Mouse (Mus musculus) MEL (cell line): ENCODE data around the gene Top3b. TPM values are rescaled to one million over a fixed set of nuclear protein-coding genes. Genes with fewer than 3 reads are reported as not detected.

ENCODE experiments used
- DNase-seq: peaks from one replicate; pipeline ENCODE4 v3.0.0; 2011; ENCODE audit warnings: low read depth, low spot score
- H3K27ac ChIP-seq: 2 replicates; pipeline ENCODE4 v1.5.1; 2012; ENCODE audit warnings: low read depth, mild to moderate bottlenecking, control low read depth, low read length, moderate library complexity; ENCODE audit not compliant: control insufficient read depth
- H3K27me3 ChIP-seq, 2 experiments: fragments of 150-350 bp in 1 of 2; sonication (generic) in 1 of 2; 2 replicates each; pipeline ENCODE4 v1.6.1; 2012; ENCODE audit warnings: low read length in 2 of 2, mild to moderate bottlenecking in 2 of 2, improper control_type of control experiment in 1 of 2, moderate library complexity in 1 of 2; ENCODE audit not compliant: insufficient read depth in 2 of 2, control insufficient read depth in 1 of 2
- H3K36me3 ChIP-seq, 2 experiments: 2 replicates each; pipeline ENCODE4 v1.6.1; 2012 to 2014; ENCODE audit warnings: low read length in 2 of 2, improper control_type of control experiment in 1 of 2, inconsistent platforms in 1 of 2, mild to moderate bottlenecking in 1 of 2; ENCODE audit not compliant: insufficient read depth in 2 of 2, control insufficient read depth in 1 of 2
- H3K4me1 ChIP-seq, 2 experiments: fragments of 150-350 bp in 1 of 2; sonication (generic) in 1 of 2; 2 replicates each; pipeline ENCODE4 v1.6.1; 2012; ENCODE audit warnings: low read length in 2 of 2, improper control_type of control experiment in 1 of 2, mild to moderate bottlenecking in 1 of 2; ENCODE audit not compliant: insufficient read depth in 2 of 2, control insufficient read depth in 1 of 2
- H3K4me3 ChIP-seq, 2 experiments: fragments of 150-350 bp in 1 of 2; sonication (generic) in 1 of 2; 2 replicates each; pipeline ENCODE4 v1.5.1; 2012; ENCODE audit warnings: low read depth in 2 of 2, low read length in 2 of 2, mild to moderate bottlenecking in 2 of 2, moderate library complexity in 2 of 2, control low read depth in 1 of 2, improper control_type of control experiment in 1 of 2; ENCODE audit not compliant: control insufficient read depth in 1 of 2, insufficient read depth in 1 of 2
- H3K79me2 ChIP-seq: 2 replicates; pipeline ENCODE4 v1.6.1; 2012; ENCODE audit warnings: mild to moderate bottlenecking, low read length, moderate library complexity; ENCODE audit not compliant: control insufficient read depth, poor library complexity, insufficient read depth
- H3K9ac ChIP-seq: 2 replicates; pipeline ENCODE4 v1.6.1; 2012; ENCODE audit warnings: low read depth, mild to moderate bottlenecking, control low read depth, low read length, moderate library complexity; ENCODE audit not compliant: control insufficient read depth, poor library complexity, severe bottlenecking
- H3K9me3 ChIP-seq: fragments of 150-350 bp; sonication (generic); replicated peaks from 2 replicates; pipeline ENCODE4 v1.6.1; 2012; ENCODE audit warnings: mild to moderate bottlenecking, low read length, improper control_type of control experiment, moderate library complexity; ENCODE audit not compliant: insufficient read depth
- BHLHE40 ChIP-seq: IDR thresholded peaks from 2 replicates; pipeline ENCODE4 v1.6.1; 2012; ENCODE audit warnings: low read depth, mild to moderate bottlenecking, inconsistent platforms, low read length, improper control_type of control experiment, borderline replicate concordance
- CHD1 ChIP-seq: IDR thresholded peaks from 2 replicates; pipeline ENCODE4 v1.6.1; 2012; ENCODE audit warnings: low read depth, mild to moderate bottlenecking, inconsistent platforms, low read length, improper control_type of control experiment
- CHD2 ChIP-seq: IDR thresholded peaks from 2 replicates; pipeline ENCODE4 v1.6.1; 2011; ENCODE audit warnings: low read length, improper control_type of control experiment
- E2F4 ChIP-seq: IDR thresholded peaks from 2 replicates; pipeline ENCODE4 v1.6.1; 2011; ENCODE audit warnings: low read depth, low read length, improper control_type of control experiment, borderline replicate concordance
- EP300 ChIP-seq, 2 experiments: IDR thresholded peaks; 2 replicates each; pipeline ENCODE4 v1.6.1; 2011; ENCODE audit warnings: improper control_type of control experiment in 2 of 2, low read length in 2 of 2, low read depth in 1 of 2, mild to moderate bottlenecking in 1 of 2
- ETS1 ChIP-seq: IDR thresholded peaks from 2 replicates; pipeline ENCODE4 v1.6.1; 2012; ENCODE audit warnings: low read depth, mild to moderate bottlenecking, inconsistent platforms, low read length, improper control_type of control experiment, moderate library complexity
- HCFC1 ChIP-seq: IDR thresholded peaks from 2 replicates; pipeline ENCODE4 v1.6.1; 2012; ENCODE audit warnings: low read depth, mild to moderate bottlenecking, inconsistent platforms, low read length, improper control_type of control experiment, moderate library complexity
- JUND ChIP-seq: IDR thresholded peaks from 2 replicates; pipeline ENCODE4 v1.6.1; 2011; ENCODE audit warnings: low read depth, mild to moderate bottlenecking, improper control_type of control experiment, low read length
- MXI1 ChIP-seq: IDR thresholded peaks from 2 replicates; pipeline ENCODE4 v1.6.1; 2011; ENCODE audit warnings: mild to moderate bottlenecking, low read depth, low read length, improper control_type of control experiment
- MYB ChIP-seq: IDR thresholded peaks from 2 replicates; pipeline ENCODE4 v1.6.1; 2011; ENCODE audit warnings: mild to moderate bottlenecking, low read depth, low read length, improper control_type of control experiment
- MYC ChIP-seq: IDR thresholded peaks from 2 replicates; pipeline ENCODE4 v1.6.1; 2011; ENCODE audit warnings: low read depth, mild to moderate bottlenecking, low read length, improper control_type of control experiment, moderate library complexity
- POLR2A ChIP-seq, 2 experiments: IDR thresholded peaks; 2 replicates each; pipeline ENCODE4 v1.6.1; 2011 to 2012; ENCODE audit warnings: low read length in 2 of 2, mild to moderate bottlenecking in 2 of 2, control low read depth in 1 of 2, improper control_type of control experiment in 1 of 2, low read depth in 1 of 2, moderate library complexity in 1 of 2; ENCODE audit not compliant: control insufficient read depth in 1 of 2, insufficient read depth in 1 of 2, poor library complexity in 1 of 2
- POLR2AphosphoS2 ChIP-seq: IDR thresholded peaks from 2 replicates; pipeline ENCODE4 v1.6.1; 2011; ENCODE audit warnings: low read length, improper control_type of control experiment
- POLR2AphosphoS5 ChIP-seq: IDR thresholded peaks from 2 replicates; pipeline ENCODE4 v1.6.1; 2012; ENCODE audit warnings: low read depth, borderline replicate concordance, mild to moderate bottlenecking, inconsistent platforms, low read length, moderate library complexity, mixed read lengths
- RCOR1 ChIP-seq: IDR thresholded peaks from 2 replicates; pipeline ENCODE4 v1.6.1; 2012; ENCODE audit warnings: low read depth, mild to moderate bottlenecking, inconsistent platforms, low read length, improper control_type of control experiment
- TBP ChIP-seq: IDR thresholded peaks from 2 replicates; pipeline ENCODE4 v1.8.0; 2011; ENCODE audit warnings: low read depth, low read length, improper control_type of control experiment
- TCF12 ChIP-seq: IDR thresholded peaks from 2 replicates; pipeline ENCODE4 v1.6.1; 2014; ENCODE audit warnings: low read depth, mild to moderate bottlenecking, inconsistent platforms, low read length, improper control_type of control experiment, moderate library complexity
- UBTF ChIP-seq: IDR thresholded peaks from 2 replicates; pipeline ENCODE4 v1.6.1; 2012; ENCODE audit warnings: low read depth, mild to moderate bottlenecking, inconsistent platforms, low read length, improper control_type of control experiment, moderate library complexity, borderline replicate concordance; ENCODE audit not compliant: insufficient read depth
- USF1 ChIP-seq: IDR thresholded peaks from 2 replicates; pipeline ENCODE4 v1.6.1; 2014; ENCODE audit warnings: low read depth, mild to moderate bottlenecking, inconsistent platforms, low read length, improper control_type of control experiment, moderate library complexity
- ZC3H11A ChIP-seq: IDR thresholded peaks from 2 replicates; pipeline ENCODE4 v1.6.1; 2012; ENCODE audit warnings: low read depth, mild to moderate bottlenecking, inconsistent platforms, low read length, improper control_type of control experiment
- ZKSCAN1 ChIP-seq: IDR thresholded peaks from 2 replicates; pipeline ENCODE4 v1.6.1; 2012; ENCODE audit warnings: low read depth, mild to moderate bottlenecking, inconsistent platforms, low read length, improper control_type of control experiment, moderate library complexity
- ZMIZ1 ChIP-seq: IDR thresholded peaks from 2 replicates; pipeline ENCODE4 v1.6.1; 2012; ENCODE audit warnings: low read depth, mild to moderate bottlenecking, inconsistent platforms, low read length, improper control_type of control experiment, moderate library complexity
- ZNF384 ChIP-seq: IDR thresholded peaks from 2 replicates; pipeline ENCODE4 v1.6.1; 2012; ENCODE audit warnings: low read depth, mild to moderate bottlenecking, inconsistent platforms, low read length, improper control_type of control experiment
- polyA plus RNA-seq, 2 experiments: library from polyadenylated mRNA; stranded (reverse) in 1 of 2; unstranded in 1 of 2; fragments of >175 nt in 1 of 2; fragments of >200 nt in 1 of 2; gene quantifications; 2 replicates each; pipeline versions ENCODE4 v1.2.1 to v1.2.4; 2012; ENCODE audit warnings: low replicate concordance in 2 of 2, low read depth in 1 of 2; ENCODE audit not compliant: insufficient read length in 2 of 2, insufficient read depth in 1 of 2, missing spikeins in 1 of 2
- total RNA-seq: library from RNA; depleted of rRNA; stranded (reverse); fragments of 300-350 nt; gene quantifications from 2 replicates; pipeline ENCODE4 v1.2.3, GENCODE M21; 2012

The Top3b gene
- total and polyA plus RNA-seq, 3 experiments, result 50.5 to 93.2 TPM; not detected in 1

- no peak overlapping the region for H3K27ac ChIP-seq
Measured at GRCm38 (mm10) chr16:16897056-16897584, 26.6 kb downstream of the Top3b start.

GRCm38 (mm10) chr16:16902329-16902728, 31.8 kb downstream of the Top3b start:
- no peak overlapping the region for H3K9ac ChIP-seq
- H3K4me3 ChIP-seq, result no peak overlapping the region
- no peak for DNase-seq
- no peaks in the 10 kb centered on the region for H3K27me3 ChIP-seq
- peaks cover 0 to 2% of the 10 kb centered on the region in 2 experiments; a peak in 2 of 4 replicates for H3K4me1 ChIP-seq
- TF ChIP-seq USF1, result no peak
- no peak for TF ChIP-seq BHLHE40
- no peak for TF ChIP-seq UBTF
- no peak for TF ChIP-seq EP300 (IDR thresholded peaks at IDR 0.05; ENCODE audit: low read depth in 1 of 2, low read length in 2 of 2)
- no peak for TF ChIP-seq ZNF384
- TF ChIP-seq E2F4, result no peak
- H3K36me3 ChIP-seq, result peaks cover 4% of the 10 kb centered on the region in 2 experiments; a peak in 3 of 4 replicates
- H3K79me2 ChIP-seq, result peaks cover 2% of the 10 kb centered on the region; the same call in 1 of the 2 replicates
- no peak overlapping the region for H3K27ac ChIP-seq
- H3K9me3 ChIP-seq, result no peaks in the 10 kb centered on the region

More at GRCm38 (mm10) chr16:16897056-16897584, 26.6 kb downstream of the Top3b start:
- TF ChIP-seq POLR2A (IDR thresholded peaks at IDR 0.05; ENCODE audit: control insufficient read depth in 1 of 2, insufficient read depth in 1 of 2, low read depth in 1 of 2, low read length in 2 of 2, poor library complexity in 1 of 2) (no peak), MYB (no peak), UBTF (no peak), ZMIZ1 (no peak), MYC (no peak), HCFC1 (no peak), MXI1 (no peak), TBP (no peak), POLR2AphosphoS5 (no peak)
- H3K36me3 ChIP-seq, result peaks cover 0 to 5% of the 10 kb centered on the region in 2 experiments; a peak in 2 of 4 replicates
- no peaks in the 10 kb centered on the region for H3K9me3 ChIP-seq
- H3K9ac ChIP-seq, result peak overlapping the region; percentile 72
- peaks cover 6% of the 10 kb centered on the region for H3K79me2 ChIP-seq
- peak overlapping the region; percentile 74 to 83 for H3K4me3 ChIP-seq
- peaks cover 0 to 7% of the 10 kb centered on the region in 2 experiments; a peak in 2 of 4 replicates for H3K4me1 ChIP-seq
- H3K27me3 ChIP-seq, result no peaks in the 10 kb centered on the region
- DNase-seq, result no peak

- Histone ChIP-seq H3K9me3 (no peaks in the 10 kb centered on the region), H3K27me3 (no peaks in the 10 kb centered on the region), H3K79me2 (no peaks in the 10 kb centered on the region), H3K4me1 (no peaks in the 10 kb centered on the region), H3K27ac (no peak overlapping the region), H3K4me3 (no peak overlapping the region), H3K9ac (no peak overlapping the region), H3K36me3 (peaks cover 0 to 6% of the 10 kb centered on the region in 2 experiments; a peak in 1 of 4 replicates)
- TF ChIP-seq ETS1 (no peak), POLR2AphosphoS5 (no peak), POLR2AphosphoS2 (no peak), MYB (no peak), ZC3H11A (no peak), TBP (no peak), UBTF (no peak), ZKSCAN1 (no peak), USF1 (no peak), CHD1 (no peak), CHD2 (no peak), JUND (no peak), RCOR1 (no peak), ZNF384 (no peak), TCF12 (no peak)
- no peak for DNase-seq
Measured at GRCm38 (mm10) chr16:16903188-16903587, 32.7 kb downstream of the Top3b start.
